Mouse (Mus musculus) Patski (cell line): ENCODE measurements at regions not wholly inside any gene's neighbourhood (a gene's known extent, or its start where the extent isn't known, plus 50 kb on each side); places are given as distances from the start of the nearest gene placed in this dataset.
A peak's percentile ranks its signal among the peaks of the same experiment; 100 is the strongest.

Source experiments
- ATAC-seq: fragments of 100-300 bp; one replicate; pipeline ENCODE4 v1.8.0; 2021
- CTCF ChIA-PET: fragments of 350-600 bp; sonication (Branson Sonifier 250); formaldehyde crosslinking; loops from one replicate; lab custom pipeline; 2022; ENCODE audit warnings: inconsistent platforms; lab: Charles Lee
- POLR2A ChIA-PET: fragments of 350-600 bp; sonication (Branson Sonifier 250); formaldehyde crosslinking; loops from one replicate; lab custom pipeline; 2022; ENCODE audit warnings: antibody characterized with exemption, inconsistent platforms; lab: Charles Lee
- DNase-seq: peaks from one replicate; pipeline ENCODE4 v3.0.0-alpha.2; 2011; ENCODE audit warnings: low read depth, low spot score
- H3K27me3 ChIP-seq: fragments of 371-371 bp; one replicate; pipeline ENCODE4 v1.5.1; 2021
- CTCF ChIP-seq: fragments of 100-300 bp; IDR thresholded peaks from one replicate; pipeline ENCODE4 v1.5.1; 2021
- in situ Hi-C: fragments of 300-500 bp; cut with MboI; formaldehyde crosslinking; loops from 3 replicates; pipeline ENCODE4 v1.11.1; 2018; ENCODE audit warnings: low pct_unique_long_range_greater_than_20kb, mixed read lengths

DNA sequence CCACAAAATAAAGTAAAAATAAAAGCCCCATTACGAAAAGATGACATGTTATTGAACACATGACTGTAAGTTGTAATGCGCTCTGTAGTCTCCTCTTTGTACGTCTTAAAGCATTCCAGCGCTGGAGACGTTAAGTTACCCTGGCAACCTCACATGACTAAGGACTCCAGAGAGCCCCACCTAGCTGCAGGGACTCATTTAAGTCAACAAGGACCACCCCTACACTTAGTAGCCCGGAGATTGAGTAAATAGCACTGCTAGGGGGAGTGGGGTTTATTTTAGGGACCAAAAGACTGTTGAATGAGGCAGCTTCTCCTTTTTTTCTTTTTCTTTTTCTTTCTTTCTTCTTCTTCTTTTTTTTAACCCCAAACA lies 94.1 kb downstream of the Tmco5 start:
- ATAC-seq = no peak
- in situ Hi-C loops = loop anchor here (5.0 kb wide), 1 partner anchor 150 kb away; the partner anchor contains the start of gene Spred1
- no peak for TF ChIP-seq CTCF
- H3K27me3 ChIP-seq = no peaks in the 10 kb centered on the region
- no peak for DNase-seq
- CTCF ChIA-PET = interaction anchor here (0.9 to 1.1 kb wide), 3 partner anchors 12 to 147 kb away, joined by 3 to 5 read pairs (median 3); no protein-coding TSS in a partner anchor
- POLR2A ChIA-PET = interaction anchor here (0.6 to 1.3 kb wide), 3 partner anchors 114 to 203 kb away, joined by 3 to 6 read pairs (median 3); no protein-coding TSS in a partner anchor

DNA sequence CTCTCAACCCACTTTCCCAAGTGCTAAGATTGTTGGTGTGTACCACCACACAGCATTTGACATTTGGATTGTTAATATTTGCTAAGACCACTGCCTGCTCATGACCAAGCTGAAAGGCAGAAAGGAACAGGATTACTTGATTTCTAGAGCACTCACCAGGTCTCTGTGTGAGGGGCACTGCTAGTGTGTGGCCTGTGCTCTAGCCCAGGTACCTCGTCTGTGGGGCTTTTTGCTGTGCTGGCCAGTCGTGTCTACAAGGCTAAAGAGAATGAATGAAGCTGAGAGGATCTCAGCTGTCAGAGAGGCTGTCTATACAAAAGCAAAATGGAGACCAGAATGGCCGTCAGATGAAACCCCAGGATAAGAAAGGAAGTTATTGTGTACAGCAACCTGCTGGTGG lies 95.0 kb downstream of the Tmco5 start:
- ATAC-seq = no peak
- DNase-seq = no peak
- in situ Hi-C loops = loop anchor here (5.0 kb wide), 1 partner anchor 149 kb away; the partner anchor contains the start of gene Spred1
- no peaks in the 10 kb centered on the region for H3K27me3 ChIP-seq
- TF ChIP-seq CTCF = no peak
- CTCF ChIA-PET = interaction anchor here (0.9 kb wide), 1 partner anchor 39 kb away, joined by 5 read pairs; no protein-coding TSS in a partner anchor
- POLR2A ChIA-PET = interaction anchor here (0.6 to 1.3 kb wide), 3 partner anchors 59 to 203 kb away, joined by 3 to 6 read pairs (median 6); no protein-coding TSS in a partner anchor

DNA sequence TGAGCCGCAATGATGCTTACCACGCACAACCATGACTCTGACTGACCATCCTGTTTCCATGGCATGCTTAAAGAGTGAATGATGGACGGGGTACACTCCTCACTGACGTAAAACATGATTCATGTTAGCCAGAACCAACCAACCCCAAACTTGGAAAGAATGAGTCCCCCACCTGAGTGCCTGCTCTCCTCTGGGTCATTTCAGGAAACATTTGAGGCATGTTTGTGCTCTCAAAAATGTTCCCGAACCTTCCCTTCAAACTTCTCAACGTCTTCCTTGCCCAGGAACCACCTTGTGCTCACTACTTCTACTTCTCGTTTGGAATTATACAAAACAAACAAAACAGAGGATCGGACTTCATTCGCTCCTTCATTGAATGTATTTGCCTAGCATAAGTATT lies 95.7 kb downstream of the Tmco5 start:
- in situ Hi-C loops = loop anchor here (5.0 kb wide), 1 partner anchor 148 kb away; the partner anchor contains the start of gene Spred1
- ATAC-seq = no peak

DNA sequence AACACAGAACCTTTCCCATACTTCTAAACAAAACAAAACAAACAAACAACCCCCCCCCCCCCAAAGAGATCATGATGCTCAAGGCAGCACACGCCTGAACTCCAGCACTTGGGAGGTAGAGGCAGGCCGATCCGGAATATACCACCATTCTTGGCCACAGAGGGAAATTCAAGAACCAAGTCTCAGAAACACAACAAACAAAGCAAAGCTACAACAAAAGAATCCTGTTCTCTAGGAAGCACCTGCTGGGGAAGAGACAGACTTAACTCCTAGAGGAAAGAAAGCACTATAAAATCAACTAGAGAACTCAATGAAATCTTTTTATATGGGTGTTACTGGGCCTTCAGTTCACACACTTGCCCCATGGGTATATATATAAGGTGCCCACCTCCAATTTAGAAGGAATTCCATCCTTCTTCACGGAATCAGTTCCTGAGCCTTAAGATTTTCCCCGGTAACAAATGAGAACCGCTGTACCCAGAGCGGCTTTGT lies 96.1 kb downstream of the Tmco5 start:
- ChIA-PET CTCF (no interaction called here), POLR2A (no interaction called here)
- in situ Hi-C loops = loop anchor here (5.0 kb wide), 1 partner anchor 148 kb away; the partner anchor contains the start of gene Spred1
- H3K27me3 ChIP-seq = no peaks in the 10 kb centered on the region
- TF ChIP-seq CTCF = no peak
- DNase-seq (no peak), ATAC-seq (no peak)

More for the DNA sequence above, 95.7 kb downstream of the Tmco5 start:
- no peak for DNase-seq
- ChIA-PET POLR2A (no interaction called here), CTCF (no interaction called here)
- TF ChIP-seq CTCF = no peak
- no peaks in the 10 kb centered on the region for H3K27me3 ChIP-seq

DNA sequence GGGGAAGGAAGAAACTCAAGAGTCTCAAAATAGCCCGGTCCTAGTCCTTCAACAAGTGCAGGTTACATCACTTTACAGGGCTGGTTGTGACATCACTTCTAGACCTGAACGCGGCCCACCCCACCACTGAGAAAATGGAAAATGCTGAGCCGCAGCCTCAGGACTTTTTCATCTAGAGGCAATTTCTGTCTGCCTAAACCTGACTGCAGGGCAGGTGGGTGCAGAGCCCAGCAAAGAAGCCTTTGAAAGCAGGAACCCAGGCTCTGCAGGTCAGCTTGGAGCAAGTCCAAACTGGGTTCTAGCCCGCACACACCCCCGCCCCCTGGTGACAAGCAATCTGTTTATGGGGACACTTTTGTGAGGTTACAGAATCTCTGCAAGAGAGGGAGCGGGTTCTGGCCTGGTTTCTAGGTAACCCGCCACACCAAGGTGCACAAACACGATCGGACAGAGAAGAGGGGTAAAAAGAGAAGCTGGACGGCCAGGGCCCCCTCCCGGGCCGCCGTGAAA lies 96.7 kb downstream of the Tmco5 start:
- ChIA-PET POLR2A (no interaction called here), CTCF (no interaction called here)
- H3K27me3 ChIP-seq = no peaks in the 10 kb centered on the region
- no peak for DNase-seq
- in situ Hi-C loops = no loop called here
- TF ChIP-seq CTCF = no peak
- peak; percentile 22 for ATAC-seq

DNA sequence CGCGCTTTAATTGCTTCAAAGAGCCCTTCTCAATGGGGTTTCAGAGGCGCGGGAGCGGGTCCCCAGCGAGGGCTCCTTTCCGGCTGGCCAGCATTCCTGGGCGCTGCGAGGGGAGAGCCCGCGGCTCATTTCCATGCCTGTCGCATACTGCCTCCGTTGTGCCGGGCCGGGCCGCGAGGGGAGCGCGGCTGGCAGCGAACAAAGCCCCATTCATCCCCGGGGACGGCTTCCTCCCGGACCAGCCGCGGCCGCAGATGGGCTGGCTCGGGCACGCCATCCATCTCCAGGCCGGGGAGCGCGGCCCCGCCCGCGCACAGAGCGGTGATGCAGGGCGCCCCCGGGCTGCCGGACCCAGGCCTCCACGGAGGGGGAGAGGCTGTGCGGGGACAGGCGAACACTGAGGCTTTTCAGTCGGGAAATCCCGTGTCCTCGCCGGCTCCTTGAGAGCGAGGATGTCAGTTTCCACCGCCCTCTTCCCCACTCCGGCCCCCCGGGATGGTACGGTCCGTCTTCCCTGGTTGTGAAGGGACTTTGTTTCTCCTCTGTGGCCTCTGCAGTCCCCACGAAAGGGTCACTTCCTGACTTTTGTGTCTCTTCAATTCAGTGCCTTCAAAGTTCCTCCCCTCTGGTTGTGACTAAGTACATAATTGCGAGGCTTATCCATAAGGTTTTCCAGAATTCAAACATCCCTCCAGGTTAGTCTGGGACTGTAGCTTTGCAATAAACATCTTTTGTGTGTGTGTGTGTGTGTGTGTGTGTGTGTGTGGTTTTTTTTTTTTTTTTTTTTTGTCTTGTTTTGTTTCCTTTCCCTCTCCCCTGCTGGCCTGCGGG lies 97.3 kb downstream of the Tmco5 start:
- no peaks in the 10 kb centered on the region for H3K27me3 ChIP-seq
- peak; percentile 29 for TF ChIP-seq CTCF
- in situ Hi-C loops = no loop called here
- ATAC-seq (peak; percentile 85), DNase-seq (no peak)
- CTCF ChIA-PET = no interaction called here
- POLR2A ChIA-PET = interaction anchor here (1.6 kb wide), 1 partner anchor 23 kb away, joined by 6 read pairs; no protein-coding TSS in a partner anchor

DNA sequence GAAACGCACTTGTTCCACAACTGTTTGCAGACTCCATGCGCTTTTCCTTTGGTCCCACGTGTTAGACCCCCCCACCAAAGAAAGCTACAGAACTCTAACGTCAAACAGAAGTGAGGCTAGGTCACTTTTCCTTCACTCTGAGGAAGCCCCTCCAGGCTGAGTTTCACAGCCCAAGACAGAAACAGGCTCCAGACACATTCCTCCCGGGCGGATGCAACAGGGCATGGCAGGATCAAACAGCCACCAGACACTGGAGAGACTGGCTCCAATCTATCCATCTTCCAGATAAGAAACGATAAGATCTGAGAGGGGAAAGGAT lies 97.9 kb downstream of the Tmco5 start:
- POLR2A ChIA-PET = interaction anchor here (1.6 kb wide), 1 partner anchor 24 kb away, joined by 6 read pairs; no protein-coding TSS in a partner anchor
- H3K27me3 ChIP-seq = no peaks in the 10 kb centered on the region
- ATAC-seq (no peak), DNase-seq (no peak)
- TF ChIP-seq CTCF = no peak
- in situ Hi-C loops = no loop called here
- CTCF ChIA-PET = interaction anchor here (1.2 to 1.5 kb wide), 2 partner anchors 20 to 28 kb away, joined by 3 read pairs; no protein-coding TSS in a partner anchor

DNA sequence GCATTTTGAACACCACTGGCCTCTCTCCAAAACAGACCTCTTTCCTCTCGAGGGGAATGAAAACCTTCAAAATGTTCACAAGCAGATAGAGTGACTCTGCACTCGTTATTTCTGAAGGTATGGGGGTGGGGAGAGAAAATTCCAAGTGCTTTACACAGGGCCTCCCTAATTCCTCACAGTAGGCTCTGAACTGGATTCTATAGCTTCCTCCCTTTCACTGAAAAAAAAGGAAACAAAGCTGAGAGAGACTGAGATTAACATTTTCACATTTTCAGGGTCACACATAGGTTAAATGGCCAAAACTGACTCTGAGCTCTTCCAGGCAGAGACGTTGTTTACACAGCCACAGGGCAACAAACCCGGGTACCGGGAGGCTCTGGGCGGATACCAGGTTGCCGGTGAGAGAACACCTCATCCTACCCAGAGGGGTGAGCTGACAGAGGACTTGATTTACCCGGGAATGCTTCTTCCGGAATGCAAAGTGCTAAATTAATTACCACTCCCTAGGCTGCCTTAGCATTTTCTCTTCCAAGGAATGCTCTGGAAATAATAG lies 98.5 kb downstream of the Tmco5 start:
- no peak for ATAC-seq

DNA sequence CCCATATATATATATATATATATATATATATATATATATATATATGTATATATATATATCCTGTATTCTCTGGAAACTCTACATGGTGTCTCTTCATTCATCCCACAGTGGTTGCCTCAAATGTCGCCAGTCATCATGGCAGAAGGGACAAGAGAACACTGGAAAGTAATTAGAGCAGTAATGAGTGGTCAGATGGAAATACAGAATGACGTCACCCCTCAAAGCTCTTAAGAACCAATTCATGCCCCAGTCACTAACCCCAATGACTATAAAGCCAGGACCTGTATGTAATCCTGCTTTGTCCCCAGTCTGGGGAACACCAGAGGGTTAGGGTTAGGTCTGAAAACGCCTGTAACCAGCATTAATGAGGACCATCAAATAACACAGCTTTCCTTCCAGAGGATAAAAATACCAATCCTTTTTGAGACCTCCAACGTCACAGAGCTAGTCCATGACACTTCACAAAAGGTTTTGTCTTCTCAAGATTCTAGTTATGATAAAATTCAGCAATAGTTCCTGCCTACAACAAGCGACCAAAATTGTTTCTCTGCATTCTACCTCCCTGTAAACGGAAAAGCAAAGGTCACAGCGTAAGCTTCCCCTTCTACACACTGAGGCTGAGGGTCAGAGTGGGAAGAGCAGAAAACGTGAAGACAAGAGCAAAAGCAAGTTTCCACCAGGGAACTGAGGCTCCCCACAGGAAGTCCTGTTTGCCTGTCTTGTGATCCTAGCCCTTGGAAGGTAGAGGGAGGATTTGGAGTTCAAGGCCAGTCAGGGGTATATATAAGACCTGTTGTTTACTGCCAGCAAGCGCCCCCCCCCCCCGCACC lies 99.5 kb downstream of the Tmco5 start:
- POLR2A ChIA-PET = interaction anchor here (1.0 to 1.5 kb wide), 2 partner anchors 63 to 144 kb away, joined by 3 read pairs; no protein-coding TSS in a partner anchor
- H3K27me3 ChIP-seq = no peaks in the 10 kb centered on the region
- in situ Hi-C loops = no loop called here
- no peak for TF ChIP-seq CTCF
- no peak for ATAC-seq
- no peak for DNase-seq
- CTCF ChIA-PET = interaction anchor here (1.1 to 1.5 kb wide), 3 partner anchors 18 to 205 kb away, joined by 3 read pairs; no protein-coding TSS in a partner anchor

More for the DNA sequence above, 98.5 kb downstream of the Tmco5 start:
- in situ Hi-C loops = no loop called here
- no peak for DNase-seq
- ChIA-PET CTCF (interaction anchor here (1.1 to 1.5 kb wide), 3 partner anchors 19 to 206 kb away, joined by 3 read pairs; no protein-coding TSS in a partner anchor), POLR2A (interaction anchor here (1.0 to 1.6 kb wide), 3 partner anchors 24 to 145 kb away, joined by 3 to 6 read pairs (median 3); no protein-coding TSS in a partner anchor)
- H3K27me3 ChIP-seq = no peaks in the 10 kb centered on the region
- TF ChIP-seq CTCF = no peak
